Mouse (Mus musculus) heart, postnatal 0 days (tissue): ENCODE measurements at regions not wholly inside any gene's neighbourhood (a gene's known extent, or its start where the extent isn't known, plus 50 kb on each side); places are given as distances from the start of the nearest gene placed in this dataset.

Experiments
- CTCF ChIP-seq: IDR thresholded peaks from 2 replicates; pipeline ENCODE4 v1.5.1; 2016; ENCODE audit warnings: antibody characterized with exemption, control low read depth, low read depth
- EP300 ChIP-seq: IDR thresholded peaks from 2 replicates; pipeline ENCODE4 v1.6.1; 2016; ENCODE audit warnings: antibody characterized with exemption, low read depth

GRCm38 (mm10) chr15:62169591-62170019 is 1246.8 kb upstream of the A1bg start:
- TF ChIP-seq CTCF (no peak), EP300 (no peak)
